Mouse (Mus musculus) small intestine, adult 2 months (tissue): ENCODE data around the gene Gm6034.

ENCODE experiments used
- CTCF ChIP-seq: fragments of 200-500 bp; IDR thresholded peaks from 2 replicates; pipeline ENCODE4 v1.5.1; 2012; ENCODE audit warnings: low read depth, mild to moderate bottlenecking, control low read depth, inconsistent platforms, low read length, moderate library complexity, mixed read lengths; ENCODE audit not compliant: insufficient replicate concordance, insufficient read length; ENCODE audit errors: extremely low read depth
- POLR2A ChIP-seq: fragments of 200-500 bp; IDR thresholded peaks from 2 replicates; pipeline ENCODE4 v1.6.1; 2012; ENCODE audit warnings: low read depth, mild to moderate bottlenecking, control low read depth, inconsistent platforms, low read length, moderate library complexity

DNA sequence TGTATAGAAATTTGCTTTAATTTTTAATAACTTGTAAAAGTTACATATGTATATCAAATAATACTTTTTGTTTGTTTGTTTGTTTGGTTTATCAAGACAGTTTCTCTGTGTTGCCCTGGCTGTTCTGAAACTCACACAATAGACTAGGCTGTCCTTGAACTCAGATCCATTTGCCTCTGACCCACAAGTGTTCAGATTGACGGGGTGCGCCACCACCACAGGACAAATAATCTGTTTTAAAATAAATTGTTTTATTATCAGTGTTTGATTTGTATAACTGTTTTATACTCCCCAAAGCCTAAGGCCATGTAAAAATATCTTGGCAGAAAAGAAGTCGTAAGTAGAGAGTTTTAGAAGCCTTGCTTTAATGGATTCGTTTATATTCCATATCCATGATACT lies 15.1 kb upstream of the Gm6034 start:
- TF ChIP-seq POLR2A (no peak), CTCF (no peak)
